Mouse (Mus musculus) left cerebral cortex, adult 18-20 months (tissue): ENCODE measurements around the gene Ociad1. TPM values are rescaled to one million over a fixed set of nuclear protein-coding genes. Genes with fewer than 3 reads are reported as not detected.

Experiments
- total RNA-seq, 2 experiments: library from RNA; stranded (reverse); gene quantifications; 2 replicates each; pipeline ENCODE4 v1.2.3; 2021

The Ociad1 gene
- total RNA-seq, 2 experiments from 2014 or later, result 465 to 497 TPM

Other genes starting within 250 kb of the Ociad1 start
- 10 to 100 TPM; 54.2 to 57.5 TPM for gene Fryl, start 36.2 kb upstream of the Ociad1 start, total RNA-seq
- 100 to 1,000 TPM; 113 to 133 TPM for gene Ociad2, start 48.2 kb downstream of the Ociad1 start, total RNA-seq
- 1 to 10 TPM; 1.3 to 2.1 TPM for gene Cwh43, start 113.3 kb downstream of the Ociad1 start, total RNA-seq
- 100 to 1,000 TPM; 132 to 133 TPM for gene Dcun1d4, start 188.2 kb downstream of the Ociad1 start, total RNA-seq